Mouse (Mus musculus) CD4-positive naive resting alpha-beta T cell, adult 57 days (primary cell): ENCODE data around the gene Scgb2b20. TPM values are rescaled to one million over a fixed set of nuclear protein-coding genes. Genes with fewer than 3 reads are reported as not detected.

Experiments
- total RNA-seq: library from RNA; stranded (reverse); gene quantifications from one replicate; pipeline ENCODE4 v1.2.4, GENCODE M21; 2023

The Scgb2b20 gene
- not detected for total RNA-seq

DNA sequence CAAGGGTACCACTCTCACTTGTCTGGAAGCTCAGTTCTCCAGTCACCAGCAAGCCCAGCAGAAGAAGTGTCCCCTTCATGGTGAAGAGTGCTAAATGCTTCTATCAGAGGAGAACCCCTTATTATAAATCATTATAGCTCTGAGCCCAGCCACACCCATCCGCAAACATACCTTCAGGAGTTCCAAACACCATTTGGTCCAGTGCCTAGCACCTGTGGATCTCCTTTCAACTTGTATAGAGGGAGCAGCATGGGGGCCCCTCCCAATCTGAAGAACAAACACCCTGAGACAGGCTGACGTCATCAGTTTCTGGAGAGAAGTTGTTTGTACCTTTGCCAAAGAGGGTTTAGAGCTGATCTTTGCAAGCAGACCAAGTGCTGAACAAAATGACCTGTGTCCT lies at the start of gene Scgb2b20:
Gene Scgb2b20, minus strand, starts transcription at position 101 of the 400 bp plus-strand sequence.

DNA sequence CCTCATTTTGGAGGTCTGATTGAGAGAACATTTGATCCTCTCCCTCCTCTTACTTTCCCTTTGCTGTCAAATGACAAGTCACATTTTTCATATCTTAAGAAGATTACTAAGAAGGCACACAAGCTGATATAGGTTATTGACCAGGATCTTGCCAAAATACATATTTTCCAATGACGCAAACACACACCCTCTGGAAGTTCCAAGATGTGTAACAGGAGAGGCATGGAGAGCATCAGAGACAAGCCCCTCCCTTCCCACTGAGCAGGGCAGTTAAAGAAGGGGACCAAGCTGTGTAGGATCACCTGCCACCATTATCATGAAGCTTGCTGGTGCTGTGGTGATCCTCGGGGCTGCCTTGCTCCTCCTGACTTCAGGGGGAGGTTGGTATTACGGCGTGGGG lies 6.8 kb upstream of the Scgb2b20 start, which contains the start of gene Scgb1b20:
Gene Scgb1b20, plus strand, starts transcription at position 301 of the 400 bp plus-strand sequence.

Other genes starting within 250 kb of the Scgb2b20 start
- gene Scgb2b18, start 192.5 kb downstream of the Scgb2b20 start, total RNA-seq, result not detected
- gene Scgb1b18, start 180.8 kb downstream of the Scgb2b20 start, total RNA-seq, result not detected
- gene Scgb2b19, start 86.0 kb downstream of the Scgb2b20 start, total RNA-seq, result not detected
- not detected for gene Scgb1b19, start 79.0 kb downstream of the Scgb2b20 start, total RNA-seq
- gene Scgb1b20, start 6.9 kb upstream of the Scgb2b20 start, total RNA-seq, result not detected
- not detected for gene Scgb2b21, start 154.1 kb upstream of the Scgb2b20 start, total RNA-seq